Mouse (Mus musculus) CH12.LX (cell line): ENCODE data around the gene Prss41. TPM values are rescaled to one million over a fixed set of nuclear protein-coding genes. Genes with fewer than 3 reads are reported as not detected.

ENCODE experiments used
- DNase-seq: peaks from one replicate; pipeline ENCODE4 v3.0.0-alpha.2; 2013; ENCODE audit errors: extremely low read depth
- H3K27ac ChIP-seq: 2 replicates; pipeline ENCODE4 v1.5.1; 2012; ENCODE audit warnings: low read depth, mild to moderate bottlenecking, control low read depth, moderate library complexity; ENCODE audit not compliant: insufficient read depth
- H3K27me3 ChIP-seq: replicated peaks from 2 replicates; pipeline ENCODE3; 2012; ENCODE audit warnings: inconsistent platforms
- H3K36me3 ChIP-seq, 2 experiments: replicated peaks in 1 of 2; 2 replicates each; pipeline versions ENCODE3 to v1.6.1; 2012; ENCODE audit warnings: inconsistent platforms in 1 of 2, low read length in 1 of 2, mild to moderate bottlenecking in 1 of 2, mixed read lengths in 1 of 2, moderate library complexity in 1 of 2; ENCODE audit not compliant: control insufficient read depth in 1 of 2, insufficient read depth in 1 of 2
- H3K4me1 ChIP-seq, 2 experiments: 2 replicates each; pipeline ENCODE4 v1.6.1; 2012; ENCODE audit warnings: inconsistent platforms in 1 of 2, moderate library complexity in 1 of 2; ENCODE audit not compliant: insufficient read depth in 2 of 2, control insufficient read depth in 1 of 2
- H3K4me2 ChIP-seq: 2 replicates; pipeline ENCODE4 v1.6.1; 2012; ENCODE audit warnings: low read depth, mild to moderate bottlenecking, control low read depth; ENCODE audit not compliant: poor library complexity, insufficient read depth, severe bottlenecking
- H3K4me3 ChIP-seq, 3 experiments: fragments of 150-350 bp in 1 of 3; sonication (generic) in 1 of 3; replicated peaks in 1 of 3; 2 replicates each; pipeline versions ENCODE3 to v1.5.1; 2011 to 2012; ENCODE audit warnings: low read depth in 2 of 3, low read length in 2 of 3, mild to moderate bottlenecking in 2 of 3, moderate library complexity in 2 of 3, control low read depth in 1 of 3, improper control_type of control experiment in 1 of 3, inconsistent platforms in 1 of 3, mixed read lengths in 1 of 3; ENCODE audit not compliant: poor library complexity in 1 of 3
- H3K79me2 ChIP-seq: replicated peaks from 2 replicates; pipeline ENCODE4 v1.6.1; 2012; ENCODE audit warnings: mild to moderate bottlenecking, moderate library complexity; ENCODE audit not compliant: control insufficient read depth, poor library complexity, insufficient read depth, severe bottlenecking; ENCODE audit errors: extremely low read depth
- H3K9ac ChIP-seq: 2 replicates; pipeline ENCODE4 v1.6.1; 2012; ENCODE audit warnings: low read depth, mild to moderate bottlenecking, control low read depth, moderate library complexity; ENCODE audit not compliant: insufficient read depth
- H3K9me3 ChIP-seq: replicated peaks from 2 replicates; pipeline ENCODE3; 2012; ENCODE audit warnings: low read length, inconsistent platforms, mixed read lengths
- BHLHE40 ChIP-seq: IDR thresholded peaks from 2 replicates; pipeline ENCODE4 v1.6.1; 2011; ENCODE audit warnings: mild to moderate bottlenecking, low read depth, low read length, improper control_type of control experiment
- CHD1 ChIP-seq: IDR thresholded peaks from 2 replicates; pipeline ENCODE4 v1.6.1; 2012; ENCODE audit warnings: low read depth, low read length, improper control_type of control experiment, inconsistent platforms
- CHD2 ChIP-seq: IDR thresholded peaks from 2 replicates; pipeline ENCODE4 v1.6.1; 2011; ENCODE audit warnings: low read length, improper control_type of control experiment
- CTCF ChIP-seq, 2 experiments: IDR thresholded peaks in 1 of 2; conservative IDR thresholded peaks in 1 of 2; 2 replicates each; pipeline ENCODE4 v1.5.1; 2011 to 2012; ENCODE audit warnings: low read depth in 2 of 2, low read length in 2 of 2, improper control_type of control experiment in 1 of 2, inconsistent platforms in 1 of 2, mild to moderate bottlenecking in 1 of 2, moderate library complexity in 1 of 2
- E2F4 ChIP-seq: IDR thresholded peaks from 2 replicates; pipeline ENCODE4 v1.6.1; 2011; ENCODE audit warnings: low read depth, low read length, improper control_type of control experiment; ENCODE audit not compliant: insufficient replicate concordance
- ETS1 ChIP-seq: conservative IDR thresholded peaks from 2 replicates; pipeline ENCODE4 v1.6.1; 2012; ENCODE audit warnings: low read depth, mild to moderate bottlenecking, inconsistent platforms, low read length, improper control_type of control experiment, moderate library complexity
- GABPA ChIP-seq: IDR thresholded peaks from 2 replicates; pipeline ENCODE4 v1.6.1; 2012; ENCODE audit warnings: low read depth, low read length, improper control_type of control experiment, inconsistent platforms; ENCODE audit not compliant: insufficient replicate concordance
- IRF4 ChIP-seq: IDR thresholded peaks from 2 replicates; pipeline ENCODE4 v1.6.1; 2014; ENCODE audit warnings: low read depth, mild to moderate bottlenecking, inconsistent platforms, low read length, improper control_type of control experiment
- JUN ChIP-seq: IDR thresholded peaks from 2 replicates; pipeline ENCODE4 v1.6.1; 2011; ENCODE audit warnings: low read depth, mild to moderate bottlenecking, low read length, improper control_type of control experiment, moderate library complexity; ENCODE audit not compliant: insufficient read depth
- JUND ChIP-seq: conservative IDR thresholded peaks from 2 replicates; pipeline ENCODE4 v1.6.1; 2011; ENCODE audit warnings: low read depth, low read length, improper control_type of control experiment
- MAFK ChIP-seq: IDR thresholded peaks from 2 replicates; pipeline ENCODE4 v1.6.1; 2011; ENCODE audit warnings: low read length, improper control_type of control experiment; ENCODE audit not compliant: insufficient replicate concordance
- MAX ChIP-seq: IDR thresholded peaks from 2 replicates; pipeline ENCODE4 v1.6.1; 2011; ENCODE audit warnings: low read length, improper control_type of control experiment
- MAZ ChIP-seq: IDR thresholded peaks from 2 replicates; pipeline ENCODE4 v1.6.1; 2012; ENCODE audit warnings: low read depth, mild to moderate bottlenecking, inconsistent platforms, low read length, improper control_type of control experiment, moderate library complexity
- MEF2A ChIP-seq: IDR thresholded peaks from 2 replicates; pipeline ENCODE4 v1.6.1; 2014; ENCODE audit warnings: low read depth, mild to moderate bottlenecking, inconsistent platforms, low read length, improper control_type of control experiment, borderline replicate concordance
- MXI1 ChIP-seq: IDR thresholded peaks from 2 replicates; pipeline ENCODE4 v1.6.1; 2011; ENCODE audit warnings: mild to moderate bottlenecking, low read depth, low read length, improper control_type of control experiment
- MYC ChIP-seq: IDR thresholded peaks from 2 replicates; pipeline ENCODE4 v1.6.1; 2011; ENCODE audit warnings: low read depth, mild to moderate bottlenecking, improper control_type of control experiment, low read length
- NRF1 ChIP-seq: IDR thresholded peaks from 2 replicates; pipeline ENCODE4 v1.6.1; 2014; ENCODE audit warnings: low read depth, mild to moderate bottlenecking, inconsistent platforms, low read length, improper control_type of control experiment, moderate library complexity
- PAX5 ChIP-seq: IDR thresholded peaks from 2 replicates; pipeline ENCODE4 v1.6.1; 2012; ENCODE audit warnings: low read length, inconsistent platforms, mixed read lengths
- POLR2A ChIP-seq: IDR thresholded peaks from 2 replicates; pipeline ENCODE4 v1.6.1; 2011; ENCODE audit warnings: low read depth, mild to moderate bottlenecking, improper control_type of control experiment, low read length
- POLR2AphosphoS2 ChIP-seq: IDR thresholded peaks from 2 replicates; pipeline ENCODE4 v1.6.1; 2011; ENCODE audit warnings: low read depth, low read length, improper control_type of control experiment
- RAD21 ChIP-seq: IDR thresholded peaks from 2 replicates; pipeline ENCODE4 v1.6.1; 2011; ENCODE audit warnings: low read depth, mild to moderate bottlenecking, low read length, improper control_type of control experiment, moderate library complexity
- RCOR1 ChIP-seq: conservative IDR thresholded peaks from 2 replicates; pipeline ENCODE4 v1.6.1; 2012; ENCODE audit warnings: low read depth, mild to moderate bottlenecking, inconsistent platforms, low read length, improper control_type of control experiment
- SMC3 ChIP-seq: IDR thresholded peaks from 2 replicates; pipeline ENCODE4 v1.6.1; 2011; ENCODE audit warnings: low read depth, low read length, improper control_type of control experiment
- TBP ChIP-seq: conservative IDR thresholded peaks from 2 replicates; pipeline ENCODE4 v1.6.1; 2011; ENCODE audit warnings: low read depth, low read length, improper control_type of control experiment
- TCF12 ChIP-seq: IDR thresholded peaks from 2 replicates; pipeline ENCODE4 v1.6.1; 2014; ENCODE audit warnings: low read depth, mild to moderate bottlenecking, inconsistent platforms, low read length, improper control_type of control experiment
- UBTF ChIP-seq: IDR thresholded peaks from 2 replicates; pipeline ENCODE4 v1.6.1; 2012; ENCODE audit warnings: low read depth, mild to moderate bottlenecking, inconsistent platforms, low read length, improper control_type of control experiment, moderate library complexity
- ZC3H11A ChIP-seq: IDR thresholded peaks from 2 replicates; pipeline ENCODE4 v1.6.1; 2012; ENCODE audit warnings: low read depth, mild to moderate bottlenecking, inconsistent platforms, low read length, improper control_type of control experiment
- ZKSCAN1 ChIP-seq: IDR thresholded peaks from 2 replicates; pipeline ENCODE4 v1.6.1; 2012; ENCODE audit warnings: low read depth, inconsistent platforms, low read length, improper control_type of control experiment, borderline replicate concordance
- ZMIZ1 ChIP-seq: IDR thresholded peaks from 2 replicates; pipeline ENCODE4 v1.6.1; 2012; ENCODE audit warnings: low read depth, mild to moderate bottlenecking, inconsistent platforms, low read length, improper control_type of control experiment
- ZNF384 ChIP-seq: IDR thresholded peaks from 2 replicates; pipeline ENCODE4 v1.6.1; 2012; ENCODE audit warnings: low read depth, low read length, improper control_type of control experiment, inconsistent platforms
- dilution Hi-C: fragments of 300-500 bp; cut with MboI; formaldehyde crosslinking; loops from 2 replicates; pipeline ENCODE4 v1.14.3; 2020; ENCODE audit warnings: low sequenced_read_pairs; ENCODE audit not compliant: extremely low pct_unique_long_range_greater_than_20kb, extremely low pct_ligation_motif_present
- in situ Hi-C: fragments of 300-500 bp; cut with MboI; formaldehyde crosslinking; loops from 3 replicates; pipeline ENCODE4 v1.14.3; 2019; ENCODE audit warnings: low sequenced_read_pairs, low pct_ligation_motif_present, low pct_unique_long_range_greater_than_20kb, mixed read lengths
- polyA plus RNA-seq: library from polyadenylated mRNA; unstranded; fragments of >175 nt; gene quantifications from 2 replicates; pipeline ENCODE4 v1.2.1, GENCODE M21; 2012; ENCODE audit warnings: low read depth; ENCODE audit not compliant: insufficient read length
- total RNA-seq, 2 experiments: library from RNA; depleted of rRNA; stranded (reverse); fragments of 300-350 nt in 1 of 2; fragments of >200 nt in 1 of 2; gene quantifications; 2 replicates each; pipeline ENCODE4 v1.2.3; 2012 to 2014

The Prss41 gene
- total and polyA plus RNA-seq, 3 experiments: 0.16 to 1.0 (median 0.24) TPM

DNA sequence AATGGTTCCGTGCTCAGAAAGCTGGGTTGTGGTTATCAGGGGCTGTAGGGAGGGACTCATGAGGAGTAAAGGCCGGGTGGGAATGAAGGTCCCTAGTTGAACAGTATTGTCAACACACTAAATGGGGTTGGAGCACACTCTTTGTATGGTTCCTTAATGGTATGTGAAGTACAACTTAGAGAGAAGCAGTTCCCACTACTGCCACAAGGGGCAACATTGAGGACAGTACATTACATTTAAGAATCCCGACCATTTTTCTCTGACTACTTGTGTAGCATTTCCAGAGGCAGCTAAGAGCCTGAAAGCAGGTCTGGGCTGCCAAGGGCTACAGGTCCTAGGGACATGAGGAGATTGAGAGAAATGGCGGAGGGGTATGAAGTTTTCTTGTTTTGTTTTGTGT is 2.8 kb downstream of the Prss41 start:
- no peaks in the 10 kb centered on the region for H3K9me3 ChIP-seq
- no peaks in the 10 kb centered on the region for H3K79me2 ChIP-seq
- no peak for TF ChIP-seq BHLHE40
- TF ChIP-seq ETS1: no peak
- TF ChIP-seq UBTF: no peak
- TF ChIP-seq ZKSCAN1: no peak
- no peak for TF ChIP-seq JUN
- peak; percentile 21; the same call in 1 of the 2 replicates for TF ChIP-seq SMC3
- no peak for TF ChIP-seq ZMIZ1
- no peak for TF ChIP-seq MAFK
- TF ChIP-seq CTCF (conservative IDR thresholded peaks at IDR 0.05 in 1 of 2, IDR thresholded peaks at IDR 0.05 in 1 of 2; ENCODE audit: low read depth in 2 of 2, low read length in 2 of 2): peak; percentile 68 to 96
- no peak for TF ChIP-seq E2F4
- no peak for TF ChIP-seq MAZ
- no peak for TF ChIP-seq POLR2A
- no peak for TF ChIP-seq MXI1
- TF ChIP-seq RAD21: peak; percentile 11
- TF ChIP-seq POLR2AphosphoS2: no peak
- no peak for TF ChIP-seq PAX5
- no peak for TF ChIP-seq ZC3H11A
- TF ChIP-seq MAX: no peak
- no peak for TF ChIP-seq GABPA
- TF ChIP-seq JUND: no peak
- no peak for TF ChIP-seq CHD2
- no peak for TF ChIP-seq RCOR1
- no peak for TF ChIP-seq CHD1
- no peak for TF ChIP-seq TCF12
- TF ChIP-seq IRF4: no peak
- TF ChIP-seq MYC: peak; percentile 23; the same call in 1 of the 2 replicates
- TF ChIP-seq MEF2A: no peak
- no peak for TF ChIP-seq TBP
- no peak for TF ChIP-seq NRF1
- TF ChIP-seq ZNF384: no peak
- H3K4me3 ChIP-seq: no peak overlapping the region
- H3K9ac ChIP-seq: no peak overlapping the region
- dilution Hi-C loops (no loop called here), in situ Hi-C loops (no loop called here)
- H3K27ac ChIP-seq: no peak overlapping the region
- peak; percentile 76 for DNase-seq
- H3K27me3 ChIP-seq: no peaks in the 10 kb centered on the region
- H3K36me3 ChIP-seq: no peaks in the 10 kb centered on the region
- H3K4me2 ChIP-seq: no peak overlapping the region; the same call in 1 of the 2 replicates
- peaks cover 4 to 5% of the 10 kb centered on the region in 2 experiments; a peak in 1 of 4 replicates for H3K4me1 ChIP-seq
